Mouse (Mus musculus): ENCODE results near the gene Rsph3a. TPM values are rescaled to one million over a fixed set of nuclear protein-coding genes. Genes with fewer than 3 reads are reported as not detected.
"Not testable (repeated sequence)": the region's sequence is repeated elsewhere in the genome, so short reads cannot be mapped to it uniquely, and the experiment has no call there.

The Rsph3a gene
- polyA plus RNA-seq, 1 experiment from 2014 or later: 47.9 TPM

DNA sequence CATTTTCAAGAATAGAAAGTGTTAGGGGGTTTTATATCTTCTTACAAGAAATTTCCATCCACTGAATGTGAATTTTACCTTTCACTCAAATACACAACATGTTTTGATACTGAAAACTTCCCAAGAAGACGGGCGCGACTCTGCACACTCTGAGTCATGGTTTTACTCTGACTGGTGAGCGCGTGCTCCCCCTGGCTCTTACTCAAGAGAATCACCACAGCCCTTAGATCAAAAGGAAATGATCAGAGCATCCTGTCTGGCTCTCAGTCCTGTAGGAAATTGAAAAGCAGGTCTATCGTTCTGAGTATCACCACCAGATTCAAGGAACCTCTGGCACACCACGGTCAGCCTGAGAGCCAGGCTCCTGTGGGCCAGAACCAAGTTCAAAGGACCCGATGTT is 5.8 kb upstream of the Rsph3a start:
- DNase-seq (ENCODE audit: low spot score): no peak
- Histone ChIP-seq H3K36me3 (no peaks in the 10 kb centered on the region), H3K27me3 (ENCODE audit: insufficient read depth, poor library complexity, severe bottlenecking) (no peaks in the 10 kb centered on the region), H3K4me1 (no peaks in the 10 kb centered on the region), H3K27ac (no peak overlapping the region), H3K4me3 (no peak overlapping the region), H3K9me3 (no peaks in the 10 kb centered on the region)
- 57% methylated on average over 8 of the region's 8 CpGs for WGBS

DNA sequence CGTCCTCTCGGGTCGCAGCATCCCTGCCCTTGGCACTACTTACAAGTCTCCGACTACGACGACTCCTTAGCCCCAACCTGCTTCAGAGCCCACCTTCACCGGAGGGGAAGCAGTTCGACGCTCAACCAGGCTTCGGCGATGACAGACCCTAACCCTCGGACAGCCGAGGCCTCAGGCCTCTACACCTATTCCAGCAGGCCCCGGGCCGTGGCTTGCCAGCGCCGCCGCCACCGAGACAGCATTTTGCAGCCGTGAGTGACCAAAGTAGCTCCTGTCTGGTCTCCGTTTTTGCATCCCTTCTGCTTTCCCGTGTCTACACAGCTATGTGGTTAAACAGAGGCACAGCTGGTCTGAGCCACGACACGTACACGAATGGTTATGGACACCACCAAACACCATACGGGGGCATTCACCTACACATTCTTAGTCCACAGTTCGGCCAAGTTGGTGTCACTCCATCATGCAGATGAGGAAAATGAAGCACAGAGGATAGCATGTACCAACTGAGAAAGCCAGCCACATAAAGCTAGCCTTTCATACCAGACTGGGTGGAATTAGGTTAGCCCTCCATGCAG is 726 bp downstream of the Rsph3a start:
- not testable (repeated sequence) for DNase-seq (ENCODE audit: low spot score); H3K27me3 ChIP-seq (ENCODE audit: insufficient read depth, poor library complexity, severe bottlenecking); H3K36me3 ChIP-seq; H3K9me3 ChIP-seq; H3K4me1 ChIP-seq
- Histone ChIP-seq H3K4me3 (peak overlapping the region; percentile 62), H3K27ac (0 out of 2 replicates have a peak overlapping the region, but pooled peaks have one; percentile 88)
- WGBS: 0% methylated on average over 19 of the region's 27 CpGs

DNA sequence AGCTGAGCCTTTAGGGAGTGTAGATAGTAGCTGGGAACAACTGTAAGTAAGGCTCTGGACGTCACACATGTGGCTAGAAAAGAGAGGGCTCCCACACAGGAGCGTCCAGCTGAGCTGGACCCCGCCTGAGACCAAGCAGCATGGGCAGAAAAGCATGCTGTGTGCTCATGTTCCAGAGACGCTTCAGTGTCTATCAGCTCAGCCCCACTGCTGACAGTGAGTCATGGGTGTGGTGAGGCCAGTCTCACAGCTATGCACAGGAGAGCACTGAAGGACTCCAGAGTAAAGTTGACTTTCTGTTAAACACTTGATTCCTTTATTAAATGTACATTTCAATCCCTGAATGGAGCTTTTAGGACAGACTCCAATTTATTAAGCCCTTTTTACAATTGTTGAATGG is 5.9 kb downstream of the Rsph3a start:
- H3K27ac ChIP-seq; H3K4me3 ChIP-seq; H3K27me3 ChIP-seq (ENCODE audit: insufficient read depth, poor library complexity, severe bottlenecking); H3K9me3 ChIP-seq; DNase-seq (ENCODE audit: low spot score); H3K36me3 ChIP-seq; H3K4me1 ChIP-seq: not testable (repeated sequence)
- WGBS: no CpG with 5 or more reads among the region's 4 CpGs

DNA sequence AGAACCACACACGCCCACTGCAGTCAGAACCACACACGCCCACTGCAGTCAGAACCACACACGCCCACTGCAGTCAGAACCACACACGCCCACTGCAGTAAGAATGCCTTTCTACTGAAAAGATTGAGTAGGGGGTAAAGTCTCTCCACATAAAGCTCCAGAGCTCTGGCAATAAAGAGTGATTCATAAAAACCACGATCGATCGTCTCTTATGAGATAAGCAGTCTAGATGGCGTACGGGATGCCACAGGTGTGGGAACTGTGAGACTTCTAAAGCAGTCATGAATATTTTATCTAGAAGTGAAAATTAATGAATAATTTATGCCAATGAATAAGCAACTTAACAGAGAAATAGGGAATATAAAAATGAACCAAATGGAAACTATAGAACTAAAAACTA is 11.8 kb downstream of the Rsph3a start:
- not testable (repeated sequence) for H3K27me3 ChIP-seq (ENCODE audit: insufficient read depth, poor library complexity, severe bottlenecking); H3K36me3 ChIP-seq; H3K4me3 ChIP-seq; H3K9me3 ChIP-seq; DNase-seq (ENCODE audit: low spot score); H3K27ac ChIP-seq; H3K4me1 ChIP-seq
- 93% methylated on average over 9 of the region's 9 CpGs for WGBS

DNA sequence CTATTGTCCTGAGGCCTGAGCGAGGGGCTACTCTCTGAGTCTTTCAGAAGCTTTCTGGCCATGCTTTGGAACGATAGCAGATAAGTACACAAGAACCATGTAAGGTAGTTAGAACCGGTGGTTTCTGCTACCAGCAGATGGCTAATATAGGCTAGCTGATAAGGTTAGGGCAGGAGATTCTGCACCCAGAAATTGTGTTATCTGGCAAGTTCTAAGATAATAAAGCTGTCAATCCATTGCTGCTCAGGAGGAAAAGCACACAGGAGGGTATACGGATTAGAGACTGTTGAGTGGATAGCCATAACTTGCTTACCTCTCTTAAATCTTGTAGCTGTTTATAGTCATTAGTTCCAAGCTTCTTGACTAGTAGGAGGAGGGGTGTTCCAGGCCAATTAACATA is 17.9 kb downstream of the Rsph3a start:
- not testable (repeated sequence) for H3K4me1 ChIP-seq; DNase-seq (ENCODE audit: low spot score); H3K36me3 ChIP-seq; H3K27ac ChIP-seq; H3K4me3 ChIP-seq; H3K9me3 ChIP-seq; H3K27me3 ChIP-seq (ENCODE audit: insufficient read depth, poor library complexity, severe bottlenecking)
- WGBS: 57% methylated on average over 4 of the region's 4 CpGs

DNA sequence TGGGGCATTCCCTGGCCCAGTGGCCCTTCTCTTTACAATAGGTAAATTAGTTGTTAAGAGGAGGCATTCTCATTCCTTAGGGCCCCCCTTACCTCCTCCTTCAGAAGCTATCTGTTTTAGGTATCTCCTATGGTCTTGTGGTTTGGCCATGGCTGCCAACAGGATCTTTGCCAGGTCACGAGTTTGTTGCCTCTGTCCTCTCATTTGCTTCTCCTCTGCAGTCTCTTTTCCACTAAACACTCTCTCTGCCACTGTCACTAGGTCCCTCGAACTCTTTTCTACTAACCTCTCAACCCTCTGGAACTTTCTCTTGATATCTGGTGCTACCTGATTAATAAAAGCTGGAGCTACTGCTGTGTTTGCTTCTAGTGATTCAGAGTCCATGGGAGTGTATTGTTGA is 19.0 kb downstream of the Rsph3a start:
- H3K27me3 ChIP-seq (ENCODE audit: insufficient read depth, poor library complexity, severe bottlenecking); H3K9me3 ChIP-seq; H3K4me1 ChIP-seq; H3K4me3 ChIP-seq; H3K36me3 ChIP-seq; H3K27ac ChIP-seq; DNase-seq (ENCODE audit: low spot score): not testable (repeated sequence)
- 85% methylated on average over 2 of the region's 2 CpGs for WGBS

DNA sequence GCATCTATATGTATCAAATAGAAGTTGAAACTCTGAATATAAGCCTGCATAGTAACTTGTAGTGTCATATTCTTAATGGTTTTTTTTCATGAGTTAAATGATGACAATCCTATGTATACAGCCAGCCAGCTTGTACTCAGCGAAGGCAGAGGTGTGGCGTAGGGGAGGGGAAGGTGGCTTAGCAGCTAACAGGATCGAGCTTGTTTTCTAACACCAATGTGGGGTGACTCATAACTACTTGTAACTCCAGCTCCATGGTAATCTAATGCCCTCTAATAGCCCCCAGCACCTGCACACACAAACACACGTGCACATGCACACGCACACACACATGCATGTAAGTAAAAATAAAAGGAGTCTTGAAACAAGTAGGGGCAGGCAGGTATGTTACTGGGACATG is 23.1 kb downstream of the Rsph3a start:
- not testable (repeated sequence) for H3K4me3 ChIP-seq; H3K9me3 ChIP-seq; H3K27me3 ChIP-seq (ENCODE audit: insufficient read depth, poor library complexity, severe bottlenecking); DNase-seq (ENCODE audit: low spot score); H3K36me3 ChIP-seq; H3K27ac ChIP-seq; H3K4me1 ChIP-seq
- 78% methylated on average over 5 of the region's 5 CpGs for WGBS

DNA sequence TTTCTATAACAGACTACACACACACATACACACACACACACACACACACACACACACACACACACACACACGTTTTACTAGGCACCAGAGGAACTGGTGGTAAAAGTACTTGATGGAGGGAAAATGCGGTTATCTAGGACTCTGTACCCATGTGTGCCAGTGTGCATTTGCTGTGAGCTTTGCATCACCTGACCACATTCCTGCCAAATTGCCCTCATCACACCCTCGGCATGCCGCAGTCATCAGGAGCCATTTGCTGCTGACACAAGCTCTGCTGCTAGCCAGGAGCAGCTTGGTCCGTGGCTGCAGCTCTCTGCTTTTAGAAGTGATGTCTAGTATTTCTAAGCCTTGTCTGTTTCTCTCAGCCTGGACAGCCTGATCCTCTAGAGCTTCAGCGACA is 24.4 kb downstream of the Rsph3a start:
- H3K27me3 ChIP-seq (ENCODE audit: insufficient read depth, poor library complexity, severe bottlenecking); H3K4me3 ChIP-seq; H3K9me3 ChIP-seq; DNase-seq (ENCODE audit: low spot score); H3K36me3 ChIP-seq; H3K27ac ChIP-seq; H3K4me1 ChIP-seq: not testable (repeated sequence)
- WGBS: 51% methylated on average over 2 of the region's 6 CpGs

DNA sequence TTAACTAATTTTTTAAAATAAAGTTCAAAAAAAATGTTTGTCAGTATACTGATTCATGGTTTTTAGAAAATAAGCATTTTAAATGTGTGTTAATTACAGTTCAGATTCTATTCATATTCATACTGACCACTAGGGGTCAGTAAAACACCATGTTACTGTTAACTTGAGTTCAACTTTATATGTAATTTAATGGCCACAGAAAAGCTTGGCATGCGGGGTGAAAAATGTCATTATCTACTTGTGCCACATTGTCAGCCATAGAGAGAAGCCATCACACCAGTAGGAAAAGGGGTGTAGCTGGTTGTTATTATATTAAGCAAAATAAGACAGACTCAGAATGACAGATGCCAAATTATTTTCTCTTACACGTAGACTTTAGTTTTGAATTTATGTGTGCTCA is 38.1 kb downstream of the Rsph3a start:
- 90% methylated on average over 1 of the region's 2 CpGs for WGBS
- H3K9me3 ChIP-seq; H3K4me3 ChIP-seq; H3K4me1 ChIP-seq; H3K27me3 ChIP-seq (ENCODE audit: insufficient read depth, poor library complexity, severe bottlenecking); H3K36me3 ChIP-seq; H3K27ac ChIP-seq; DNase-seq (ENCODE audit: low spot score): not testable (repeated sequence)

DNA sequence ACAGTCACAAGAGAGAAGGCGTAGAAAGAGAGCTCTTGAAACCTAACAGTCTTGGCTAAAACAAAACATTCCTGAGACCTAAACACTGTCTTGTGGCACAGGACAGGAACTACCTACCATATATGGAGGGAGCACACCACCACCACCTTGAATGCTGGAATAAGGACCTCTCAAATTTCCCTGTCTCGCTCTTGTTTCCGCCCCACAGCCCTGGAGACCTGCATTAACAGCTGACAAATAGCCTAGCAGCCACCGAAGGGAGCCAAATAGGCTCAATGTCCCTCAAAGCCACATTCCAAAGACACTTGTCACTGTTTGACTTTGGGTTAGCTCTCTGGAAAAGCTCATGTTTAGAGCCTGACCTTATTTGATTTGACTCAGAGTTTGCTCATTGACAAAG is 40.2 kb downstream of the Rsph3a start:
- DNase-seq (ENCODE audit: low spot score); H3K4me1 ChIP-seq; H3K4me3 ChIP-seq; H3K36me3 ChIP-seq; H3K9me3 ChIP-seq; H3K27ac ChIP-seq; H3K27me3 ChIP-seq (ENCODE audit: insufficient read depth, poor library complexity, severe bottlenecking): not testable (repeated sequence)
- 46% methylated on average over 4 of the region's 4 CpGs for WGBS

DNA sequence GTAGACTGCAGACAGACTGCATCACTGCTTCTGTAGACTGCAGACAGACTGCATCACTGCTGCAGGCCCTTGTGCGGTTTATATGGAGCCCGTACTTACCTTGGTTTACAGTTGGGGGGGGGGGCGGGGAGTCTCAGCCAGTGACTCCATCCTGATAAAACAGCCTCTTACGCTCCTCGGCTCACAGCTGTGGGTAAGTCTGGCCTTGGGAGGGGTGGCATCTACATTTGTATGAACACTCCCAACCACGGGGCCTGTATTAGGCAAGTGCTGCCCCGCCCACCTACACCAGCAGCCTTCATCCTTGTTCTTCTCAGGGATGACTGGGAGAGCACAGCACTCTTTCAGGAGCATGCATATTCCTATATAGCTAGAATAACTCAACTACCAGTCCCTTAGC is 41.6 kb downstream of the Rsph3a start:
- DNase-seq (ENCODE audit: low spot score): peak; percentile 61
- H3K4me3 ChIP-seq; H3K27ac ChIP-seq; H3K27me3 ChIP-seq (ENCODE audit: insufficient read depth, poor library complexity, severe bottlenecking); H3K4me1 ChIP-seq; H3K9me3 ChIP-seq; H3K36me3 ChIP-seq: not testable (repeated sequence)
- 78% methylated on average over 7 of the region's 7 CpGs for whole genome bisulfite sequencing

DNA sequence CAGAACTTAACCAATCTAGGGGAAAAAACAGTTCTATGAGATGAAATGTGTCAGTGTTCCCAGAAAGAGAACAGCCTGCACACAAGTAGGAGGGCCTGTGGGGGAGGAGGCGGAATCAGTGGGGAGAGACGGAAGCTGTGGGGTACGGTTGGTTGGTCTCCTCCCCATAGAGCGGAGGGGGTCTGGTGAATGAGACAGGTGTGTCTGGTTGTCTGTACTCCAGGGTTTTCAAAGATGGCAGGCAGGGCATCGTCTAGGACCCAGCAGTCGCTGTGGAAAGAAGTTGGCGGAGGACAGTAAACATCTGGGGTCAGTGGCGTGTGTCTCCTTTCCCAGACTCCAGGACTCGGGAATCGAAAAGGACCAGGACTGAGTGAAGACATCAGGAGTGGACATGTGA is 57.8 kb downstream of the Rsph3a start:
- H3K9me3 ChIP-seq; H3K27me3 ChIP-seq (ENCODE audit: insufficient read depth, poor library complexity, severe bottlenecking); H3K4me3 ChIP-seq; H3K36me3 ChIP-seq; H3K4me1 ChIP-seq; H3K27ac ChIP-seq; DNase-seq (ENCODE audit: low spot score): not testable (repeated sequence)
- 81% methylated on average over 10 of the region's 10 CpGs for WGBS

DNA sequence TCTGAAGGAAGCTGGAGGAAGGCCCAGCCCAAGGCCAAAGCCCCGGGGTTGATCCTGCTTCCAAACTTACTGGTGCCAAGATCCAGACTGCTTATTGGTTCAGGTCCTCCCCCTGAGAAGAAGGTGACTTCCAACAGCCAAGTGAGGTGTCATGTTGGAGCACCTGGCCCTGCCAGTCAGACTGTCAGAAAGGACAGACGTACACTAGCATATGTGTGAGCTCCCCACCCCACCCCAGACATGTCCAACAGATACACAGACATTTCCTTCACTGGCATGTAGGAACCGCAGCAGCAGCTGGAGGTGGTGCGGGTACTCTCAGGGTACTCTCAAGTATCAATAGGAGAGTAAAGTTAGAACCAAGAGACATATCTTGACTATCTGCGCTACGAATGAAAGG is 61.4 kb downstream of the Rsph3a start:
- not testable (repeated sequence) for DNase-seq (ENCODE audit: low spot score); H3K27ac ChIP-seq; H3K9me3 ChIP-seq; H3K4me1 ChIP-seq; H3K27me3 ChIP-seq (ENCODE audit: insufficient read depth, poor library complexity, severe bottlenecking); H3K36me3 ChIP-seq; H3K4me3 ChIP-seq
- WGBS: 72% methylated on average over 2 of the region's 6 CpGs

DNA sequence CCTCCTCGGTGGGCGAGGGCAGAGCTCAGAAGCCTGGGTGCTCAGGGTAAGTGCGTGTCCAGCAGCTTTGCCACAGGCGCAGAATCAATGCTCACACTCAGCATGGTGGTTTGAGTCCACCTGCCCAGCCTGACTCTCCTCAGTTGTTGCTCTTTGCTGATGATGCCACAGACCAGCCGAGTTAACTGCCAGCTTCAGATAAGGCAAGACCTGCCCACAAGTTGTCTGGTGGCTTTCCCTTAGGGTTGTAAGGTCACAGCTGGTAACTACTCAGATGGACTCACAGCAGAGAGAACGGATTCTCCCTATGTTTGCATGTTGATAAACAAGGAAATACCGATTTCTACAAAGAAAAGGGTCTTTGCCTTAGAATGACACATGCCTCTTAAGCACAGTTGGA is 64.2 kb downstream of the Rsph3a start:
- H3K4me1 ChIP-seq; H3K27me3 ChIP-seq (ENCODE audit: insufficient read depth, poor library complexity, severe bottlenecking); H3K9me3 ChIP-seq; H3K4me3 ChIP-seq; H3K36me3 ChIP-seq; DNase-seq (ENCODE audit: low spot score); H3K27ac ChIP-seq: not testable (repeated sequence)
- WGBS: 71% methylated on average over 6 of the region's 7 CpGs

Measured in heart, embryonic 10.5 days (tissue).